Mouse (Mus musculus): ENCODE data around the gene Rpl23. TPM values are rescaled to one million over a fixed set of nuclear protein-coding genes. Genes with fewer than 3 reads are reported as not detected.

Rpl23 gene
- polyA plus RNA-seq (2015; fragmentation: Nextera tagmentation; extraction: Ambion mirVana), result 259 and 277 TPM in 2 replicates

DNA sequence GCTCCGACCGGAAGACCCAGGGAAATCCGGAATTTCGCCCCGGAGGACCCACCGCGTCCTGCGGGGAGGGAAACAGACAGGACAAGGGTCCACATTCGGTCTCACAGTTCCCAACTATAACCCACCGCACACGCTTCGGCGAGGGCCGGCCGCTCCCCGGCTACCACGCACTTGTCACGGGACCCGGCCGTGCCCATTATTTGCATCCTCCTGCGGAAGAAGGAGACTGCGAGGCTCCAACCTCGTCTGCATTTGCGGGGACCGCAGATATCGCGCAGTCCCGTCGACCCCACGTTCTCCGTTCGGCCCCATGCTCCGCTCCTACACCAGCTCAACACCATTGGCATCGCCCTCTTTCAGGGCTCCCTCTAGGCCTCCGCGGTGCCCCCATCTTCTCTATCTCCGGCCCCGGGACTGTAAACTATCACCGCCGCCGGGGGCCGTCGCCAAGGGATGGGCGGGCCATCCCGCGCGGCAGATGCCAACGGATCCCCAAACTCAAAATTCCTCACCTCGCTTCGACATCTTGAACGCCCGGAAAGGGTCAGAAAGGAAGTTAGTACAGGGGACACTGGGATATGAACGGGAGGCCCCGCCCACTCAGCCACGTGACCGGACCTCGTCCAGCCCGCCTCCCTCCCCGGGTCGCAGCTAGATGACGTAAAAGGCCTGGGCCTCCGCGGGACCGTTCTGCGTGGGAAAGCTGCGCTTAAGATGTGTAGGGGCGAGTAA is at the start of gene Rpl23:
Gene Rpl23 (minus strand): TSS at position 606 of the 732 bp plus-strand sequence.
- Histone ChIP-seq H3K4me2 (peak within 1 kb of the TSS; percentile 64), H3K27ac (peak within 1 kb of the TSS; percentile 88), H3K4me1 (peaks cover 29% of the 10 kb centered on the region), H3K36me3 (replicated peaks) (peaks cover 34% of the 10 kb centered on the region), H3K27me3 (replicated peaks) (no peaks in the 10 kb centered on the region), H3K9me3 (no peaks in the 10 kb centered on the region), H3K9ac (peak within 1 kb of the TSS; percentile 70), H3K4me3 (peak within 1 kb of the TSS; percentile 55)
- under 1% methylated on average over 67 of the region's 67 CpGs for WGBS
- peak; percentile 94 for ATAC-seq (replicated peaks)

DNA sequence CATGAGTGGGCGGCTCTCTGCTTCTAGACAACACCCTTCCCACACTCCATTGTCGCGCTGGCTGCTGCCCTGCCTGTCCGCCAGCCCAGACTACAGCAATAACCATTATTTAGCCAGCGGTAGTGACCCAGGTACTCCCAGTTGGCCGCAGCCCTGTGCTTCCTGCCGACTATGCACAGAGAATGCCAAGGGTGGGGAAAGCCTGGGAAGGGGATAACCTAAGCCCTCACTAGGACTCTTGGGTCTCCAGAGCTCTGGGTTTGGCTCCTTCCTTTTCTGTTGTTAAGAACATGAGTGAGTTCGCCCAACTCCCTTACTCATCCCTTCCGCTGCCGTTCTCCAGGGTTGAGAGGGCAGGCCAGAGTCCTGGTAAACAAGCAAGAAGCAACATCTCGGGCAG is 49.8 kb upstream of the Rpl23 start:
- 79% methylated on average over 11 of the region's 11 CpGs for WGBS
- H3K36me3 ChIP-seq (replicated peaks), result peaks cover 44% of the 10 kb centered on the region
- no peaks in the 10 kb centered on the region for H3K27me3 ChIP-seq (replicated peaks)
- no peaks in the 10 kb centered on the region for H3K9me3 ChIP-seq
- no peak overlapping the region for H3K9ac ChIP-seq
- no peak overlapping the region for H3K4me3 ChIP-seq
- no peak overlapping the region for H3K27ac ChIP-seq
- no peak overlapping the region for H3K4me2 ChIP-seq
- ATAC-seq (replicated peaks), result no peak
- no peaks in the 10 kb centered on the region for H3K4me1 ChIP-seq

DNA sequence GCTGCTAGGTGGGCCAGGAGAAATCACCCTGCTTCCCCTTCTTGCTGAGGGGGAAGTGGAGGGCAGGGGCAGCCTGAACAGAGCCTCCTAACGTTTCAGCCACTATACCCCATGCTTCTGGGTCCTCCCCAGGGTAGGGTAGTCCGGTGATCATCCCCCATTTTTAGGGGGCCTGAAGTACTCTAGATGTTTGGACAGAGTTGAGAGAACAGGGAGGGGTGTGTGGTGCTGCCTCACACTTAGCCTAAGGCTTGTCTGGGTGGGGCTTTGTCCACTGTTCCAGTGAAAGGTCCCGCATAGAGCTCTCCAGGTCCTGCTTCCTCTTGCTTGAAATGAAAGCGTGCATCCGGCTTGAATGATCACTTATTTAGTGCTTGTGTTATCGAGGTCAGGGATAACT is 48.3 kb upstream of the Rpl23 start:
- no peak overlapping the region for H3K4me3 ChIP-seq
- H3K9me3 ChIP-seq, result no peaks in the 10 kb centered on the region
- 87% methylated on average over 6 of the region's 6 CpGs for WGBS
- no peak overlapping the region for H3K9ac ChIP-seq
- H3K27ac ChIP-seq, result no peak overlapping the region
- H3K4me2 ChIP-seq, result no peak overlapping the region
- no peaks in the 10 kb centered on the region for H3K4me1 ChIP-seq
- peaks cover 36% of the 10 kb centered on the region for H3K36me3 ChIP-seq (replicated peaks)
- ATAC-seq (replicated peaks), result no peak
- H3K27me3 ChIP-seq (replicated peaks), result no peaks in the 10 kb centered on the region

DNA sequence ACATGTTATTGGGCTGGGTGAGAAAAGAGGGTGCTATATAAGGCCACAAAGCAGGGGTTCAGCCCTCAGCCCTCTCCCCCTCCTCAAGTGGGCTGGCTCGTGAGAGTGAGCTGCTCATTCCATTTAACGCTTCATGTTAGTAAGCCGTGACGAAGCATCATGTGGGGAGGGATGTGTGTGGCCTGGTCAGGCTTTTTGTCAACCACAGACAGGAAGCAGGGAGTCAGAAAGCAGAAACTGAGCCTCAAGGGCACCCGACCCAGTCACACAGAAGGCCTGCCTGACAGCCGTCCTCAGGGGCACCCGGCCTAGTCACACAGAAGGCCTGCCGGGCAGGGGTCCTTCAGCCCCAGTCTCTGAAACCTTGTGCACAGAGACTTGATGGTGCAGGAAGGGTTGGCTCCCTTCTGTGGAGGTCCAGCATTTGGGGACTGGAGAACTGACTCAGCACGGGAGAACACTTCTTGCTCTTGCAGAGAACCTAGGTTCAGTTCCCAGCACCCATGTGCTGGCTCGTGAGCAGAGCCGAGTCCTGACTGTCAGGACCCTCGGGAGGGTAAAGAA is 47.8 kb upstream of the Rpl23 start:
- Histone ChIP-seq H3K9me3 (no peaks in the 10 kb centered on the region), H3K27me3 (replicated peaks) (no peaks in the 10 kb centered on the region), H3K27ac (no peak overlapping the region), H3K4me3 (no peak overlapping the region), H3K4me1 (no peaks in the 10 kb centered on the region; the same call in 1 of the 2 replicates), H3K4me2 (no peak overlapping the region), H3K36me3 (replicated peaks) (peaks cover 37% of the 10 kb centered on the region), H3K9ac (no peak overlapping the region)
- WGBS, result 84% methylated on average over 12 of the region's 12 CpGs
- no peak for ATAC-seq (replicated peaks)

DNA sequence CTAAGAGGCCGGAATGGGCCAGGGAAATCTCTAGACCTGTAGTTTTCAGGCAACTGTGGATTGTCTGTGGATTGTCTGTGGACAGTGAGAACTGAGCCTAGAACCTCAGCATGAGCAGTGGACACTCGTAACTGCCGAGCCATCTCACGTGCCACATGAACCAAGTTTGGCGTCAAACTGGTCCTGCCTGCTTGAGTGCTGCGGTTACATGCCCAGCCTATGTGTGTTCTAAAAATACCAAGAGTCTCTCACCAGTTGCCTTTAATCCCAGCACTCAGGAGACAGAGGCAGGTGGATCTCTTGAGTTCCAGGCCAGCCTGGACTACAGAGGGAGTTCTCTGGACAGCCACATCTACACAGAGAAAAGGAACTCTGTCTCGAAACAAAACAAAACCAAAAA is 47.1 kb upstream of the Rpl23 start:
- H3K4me3 ChIP-seq, result no peak overlapping the region
- H3K4me1 ChIP-seq, result peaks cover 3% of the 10 kb centered on the region; the same call in 1 of the 2 replicates
- no peaks in the 10 kb centered on the region for H3K27me3 ChIP-seq (replicated peaks)
- peaks cover 31% of the 10 kb centered on the region for H3K36me3 ChIP-seq (replicated peaks)
- WGBS, result 96% methylated on average over 7 of the region's 7 CpGs
- no peak overlapping the region for H3K27ac ChIP-seq
- no peak overlapping the region for H3K9ac ChIP-seq
- H3K4me2 ChIP-seq, result no peak overlapping the region
- no peak for ATAC-seq (replicated peaks)
- H3K9me3 ChIP-seq, result no peaks in the 10 kb centered on the region

DNA sequence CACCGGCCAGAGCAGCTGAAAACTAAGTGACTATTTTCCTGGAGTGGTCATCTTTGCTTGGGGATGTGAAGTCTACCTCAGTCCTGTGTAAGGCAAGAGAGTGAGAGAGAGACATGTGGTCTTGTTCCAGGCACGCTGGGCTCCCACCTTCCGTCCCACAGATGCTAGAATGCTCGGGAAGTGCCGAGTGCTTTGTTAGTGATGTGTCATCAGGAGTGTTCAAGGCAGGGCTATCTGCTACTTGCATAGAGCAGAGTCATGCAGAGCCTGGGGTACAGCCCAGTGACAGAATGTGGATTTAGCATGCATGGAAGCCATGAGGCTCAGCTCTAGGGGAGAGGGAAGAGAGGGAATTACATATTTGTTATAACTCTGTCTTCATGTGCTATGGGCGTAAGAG is 45.4 kb upstream of the Rpl23 start:
- ATAC-seq (replicated peaks), result no peak
- Histone ChIP-seq H3K4me1 (peaks cover 3% of the 10 kb centered on the region; the same call in 1 of the 2 replicates), H3K9ac (no peak overlapping the region), H3K36me3 (replicated peaks) (peaks cover 24% of the 10 kb centered on the region), H3K4me2 (no peak overlapping the region), H3K27ac (no peak overlapping the region), H3K4me3 (no peak overlapping the region), H3K9me3 (no peaks in the 10 kb centered on the region), H3K27me3 (replicated peaks) (no peaks in the 10 kb centered on the region)
- WGBS, result 94% methylated on average over 6 of the region's 6 CpGs

DNA sequence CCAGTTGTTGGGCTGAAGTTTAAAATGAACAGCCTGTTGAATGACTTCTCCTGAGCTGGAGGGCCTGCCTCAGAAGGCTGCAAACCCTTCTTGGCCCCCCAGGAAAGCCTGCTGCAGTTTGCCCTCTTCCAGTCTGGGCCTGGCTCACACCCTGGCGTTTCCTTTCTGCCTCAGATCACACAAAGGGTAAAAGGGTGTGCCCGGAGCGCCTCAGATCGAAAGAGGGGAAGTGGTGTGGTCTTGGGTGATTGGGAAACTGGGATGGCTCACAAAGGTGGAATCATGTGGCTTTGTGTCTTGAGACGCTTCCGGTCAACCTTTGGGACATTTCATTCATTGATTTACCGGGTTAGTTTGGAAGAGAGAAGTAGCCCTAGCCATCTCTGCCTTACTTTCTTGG is 44.2 kb upstream of the Rpl23 start:
- Histone ChIP-seq H3K36me3 (replicated peaks) (peaks cover 24% of the 10 kb centered on the region), H3K27ac (no peak overlapping the region), H3K27me3 (replicated peaks) (no peaks in the 10 kb centered on the region), H3K4me2 (no peak overlapping the region), H3K4me1 (peaks cover 3% of the 10 kb centered on the region; the same call in 1 of the 2 replicates), H3K9me3 (no peaks in the 10 kb centered on the region), H3K9ac (no peak overlapping the region), H3K4me3 (no peak overlapping the region)
- ATAC-seq (replicated peaks), result no peak
- 81% methylated on average over 7 of the region's 7 CpGs for WGBS

DNA sequence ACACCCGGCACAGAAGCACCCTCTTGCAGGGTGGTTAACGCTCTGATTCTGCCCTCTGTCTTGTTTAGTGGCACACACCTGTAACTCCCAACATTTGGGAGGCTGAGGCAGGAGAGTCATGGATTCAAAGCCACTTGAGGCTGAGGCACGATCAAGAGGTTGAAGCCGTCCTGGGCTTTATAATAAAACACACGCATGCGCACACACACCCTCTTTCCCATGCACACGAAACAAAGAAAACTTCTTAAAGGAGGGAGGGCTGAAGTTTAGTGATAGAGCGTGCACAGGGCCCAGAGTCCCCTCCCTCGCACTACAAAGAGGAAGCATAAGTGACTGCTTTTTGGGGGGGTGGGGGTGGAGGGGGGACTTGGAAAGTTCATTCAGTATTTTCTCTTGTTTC is 43.7 kb upstream of the Rpl23 start:
- Histone ChIP-seq H3K4me1 (peaks cover 3% of the 10 kb centered on the region; the same call in 1 of the 2 replicates), H3K27ac (no peak overlapping the region), H3K9me3 (no peaks in the 10 kb centered on the region), H3K9ac (no peak overlapping the region), H3K36me3 (replicated peaks) (peaks cover 22% of the 10 kb centered on the region), H3K27me3 (replicated peaks) (no peaks in the 10 kb centered on the region), H3K4me2 (no peak overlapping the region), H3K4me3 (no peak overlapping the region)
- no peak for ATAC-seq (replicated peaks)
- WGBS, result 75% methylated on average over 9 of the region's 9 CpGs

DNA sequence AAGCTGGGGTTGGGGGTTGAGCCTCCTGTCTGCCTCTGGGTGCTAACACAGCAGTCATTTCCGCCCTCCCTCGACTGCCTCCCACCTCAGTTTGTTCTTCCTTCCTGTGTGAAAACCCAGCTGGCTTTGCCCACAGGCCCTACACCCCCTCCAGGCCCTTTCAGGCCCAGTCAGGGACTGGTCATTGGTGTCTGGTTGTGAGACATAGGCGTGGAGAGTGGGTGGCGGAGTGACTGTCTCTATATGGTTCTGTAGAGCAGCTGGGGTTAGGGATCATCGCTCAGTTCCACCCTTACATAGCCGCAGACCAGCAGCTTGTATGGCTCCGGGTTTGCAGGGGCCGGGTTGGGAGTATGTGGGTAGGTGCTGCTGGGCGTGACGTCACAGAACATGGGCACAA is 43.1 kb upstream of the Rpl23 start:
- no peak overlapping the region for H3K27ac ChIP-seq
- WGBS, result 91% methylated on average over 10 of the region's 10 CpGs
- no peak for ATAC-seq (replicated peaks)

DNA sequence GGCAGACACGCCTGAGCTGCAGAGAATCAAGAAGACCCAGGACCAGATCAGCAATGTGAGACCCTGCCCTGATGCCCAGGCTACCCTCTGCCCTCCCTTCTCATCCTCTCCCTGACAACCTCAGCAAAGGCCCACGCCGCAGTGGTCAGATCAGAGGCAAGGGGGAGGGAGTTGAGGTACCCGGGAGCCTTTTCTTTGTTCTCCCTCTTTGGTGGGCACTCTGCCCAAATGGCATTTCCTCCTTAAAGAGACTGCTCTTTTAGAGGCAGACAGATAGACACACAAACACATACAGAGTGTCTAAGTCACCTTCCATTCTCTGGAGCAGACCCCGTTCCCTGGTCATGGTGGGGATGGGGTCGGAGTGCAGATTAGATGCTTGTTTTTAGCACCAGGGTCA is 42.7 kb upstream of the Rpl23 start:
- no peak for ATAC-seq (replicated peaks)
- Histone ChIP-seq H3K4me3 (no peak overlapping the region), H3K36me3 (replicated peaks) (peaks cover 20% of the 10 kb centered on the region), H3K9me3 (no peaks in the 10 kb centered on the region), H3K4me2 (no peak overlapping the region), H3K9ac (no peak overlapping the region), H3K4me1 (peaks cover 3% of the 10 kb centered on the region; the same call in 1 of the 2 replicates), H3K27ac (no peak overlapping the region), H3K27me3 (replicated peaks) (no peaks in the 10 kb centered on the region)
- 67% methylated on average over 6 of the region's 6 CpGs for WGBS

More for the DNA sequence above, 43.1 kb upstream of the Rpl23 start:
- H3K4me2 ChIP-seq, result no peak overlapping the region
- peaks cover 20% of the 10 kb centered on the region for H3K36me3 ChIP-seq (replicated peaks)
- H3K9me3 ChIP-seq, result no peaks in the 10 kb centered on the region
- no peak overlapping the region for H3K9ac ChIP-seq
- H3K27me3 ChIP-seq (replicated peaks), result no peaks in the 10 kb centered on the region
- H3K4me3 ChIP-seq, result no peak overlapping the region
- peaks cover 3% of the 10 kb centered on the region; the same call in 1 of the 2 replicates for H3K4me1 ChIP-seq

DNA sequence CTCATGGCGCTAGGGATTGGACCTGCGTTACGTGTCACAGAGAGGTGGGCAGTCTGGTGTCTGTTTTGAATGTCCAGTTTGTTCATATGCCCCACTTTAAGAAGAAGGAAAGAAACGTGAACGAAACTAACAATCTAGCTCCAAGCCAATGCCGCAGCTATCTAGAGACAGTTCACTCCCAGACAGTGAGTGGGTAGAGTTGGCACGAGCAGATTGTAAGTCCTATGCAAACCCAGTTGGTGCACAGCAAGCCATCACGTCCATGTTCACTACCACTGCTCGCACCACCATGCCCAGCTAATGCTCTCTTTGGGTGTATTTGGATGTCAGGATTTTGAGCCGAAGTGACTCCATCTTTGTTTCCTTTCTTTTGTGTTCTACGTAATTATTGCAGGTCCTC is 41.9 kb upstream of the Rpl23 start:
- H3K27ac ChIP-seq, result no peak overlapping the region
- WGBS, result 95% methylated on average over 11 of the region's 11 CpGs
- no peak overlapping the region for H3K4me2 ChIP-seq
- no peak overlapping the region for H3K9ac ChIP-seq
- H3K4me1 ChIP-seq, result peaks cover 3% of the 10 kb centered on the region; the same call in 1 of the 2 replicates
- peaks cover 20% of the 10 kb centered on the region for H3K36me3 ChIP-seq (replicated peaks)
- ATAC-seq (replicated peaks), result no peak
- H3K4me3 ChIP-seq, result no peak overlapping the region
- no peaks in the 10 kb centered on the region for H3K27me3 ChIP-seq (replicated peaks)
- H3K9me3 ChIP-seq, result no peaks in the 10 kb centered on the region

DNA sequence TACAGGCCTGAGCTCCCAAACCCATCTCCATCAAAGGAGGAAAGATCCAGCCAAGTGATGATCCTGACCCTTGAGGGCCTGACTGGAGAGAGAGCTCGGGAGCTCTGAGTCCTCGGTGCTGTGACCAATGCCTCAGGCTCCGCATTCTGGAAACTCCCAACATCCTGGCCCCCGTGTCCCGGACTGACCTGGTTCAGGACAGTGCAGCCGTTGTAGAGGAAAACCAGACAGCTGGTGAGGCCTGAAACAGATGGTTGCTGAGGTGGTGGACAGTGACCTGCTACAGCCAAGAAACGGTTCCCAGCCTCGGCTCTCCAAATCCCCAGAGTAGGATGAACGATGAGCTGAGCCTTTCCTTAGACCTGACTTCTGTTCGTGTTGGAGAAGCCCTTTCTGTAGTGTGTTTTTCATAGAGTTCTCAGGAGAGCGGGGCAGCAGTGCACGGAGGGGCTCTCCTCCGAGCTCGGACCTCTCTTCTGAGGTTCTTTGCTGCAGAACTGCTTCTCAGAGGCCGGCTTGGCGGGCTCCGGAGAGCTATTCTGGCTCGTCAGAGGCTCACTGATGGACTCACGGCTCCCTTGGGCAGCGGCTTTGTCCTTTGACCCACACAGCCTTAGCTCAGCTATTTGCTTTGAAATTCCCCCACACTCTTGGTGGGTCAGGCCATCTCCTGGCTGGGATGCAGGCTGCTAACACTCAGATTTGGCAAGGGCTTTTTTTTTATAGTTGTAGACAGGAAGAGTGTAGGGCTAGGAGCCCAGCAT is 40.8 kb upstream of the Rpl23 start:
- Histone ChIP-seq H3K36me3 (replicated peaks) (peaks cover 20% of the 10 kb centered on the region), H3K9ac (no peak overlapping the region), H3K4me2 (no peak overlapping the region), H3K4me1 (peaks cover 11% of the 10 kb centered on the region), H3K27me3 (replicated peaks) (no peaks in the 10 kb centered on the region), H3K9me3 (no peaks in the 10 kb centered on the region), H3K27ac (no peak overlapping the region), H3K4me3 (no peak overlapping the region)
- no peak for ATAC-seq (replicated peaks)
- 75% methylated on average over 20 of the region's 20 CpGs for WGBS
